Mouse (Mus musculus) fat pad, adult 2 months (tissue): ENCODE data around the gene Olfr667.
"Not testable (repeated sequence)": the region's sequence is repeated elsewhere in the genome, so short reads cannot be mapped to it uniquely, and the experiment has no call there.

Experiments
- DNase-seq: peaks from one replicate; pipeline ENCODE4 v3.0.0-alpha.2; 2011; ENCODE audit warnings: low read depth, low spot score; ENCODE audit errors: extremely low read depth

The Olfr667 gene

GRCm38 (mm10) chr7:104921382-104921781 lies at the start of gene Olfr667:
Gene Olfr667 (minus strand): TSS chr7:104921482.
- no peak for DNase-seq

GRCm38 (mm10) chr7:104962520-104962919 lies 41.2 kb upstream of the Olfr667 start, which contains the start of gene Olfr670:
Gene Olfr670 (minus strand): TSS chr7:104962620.
- no peak for DNase-seq

GRCm38 (mm10) chr7:104950234-104950633 lies 29.0 kb upstream of the Olfr667 start:
- DNase-seq: not testable (repeated sequence)

DNA sequence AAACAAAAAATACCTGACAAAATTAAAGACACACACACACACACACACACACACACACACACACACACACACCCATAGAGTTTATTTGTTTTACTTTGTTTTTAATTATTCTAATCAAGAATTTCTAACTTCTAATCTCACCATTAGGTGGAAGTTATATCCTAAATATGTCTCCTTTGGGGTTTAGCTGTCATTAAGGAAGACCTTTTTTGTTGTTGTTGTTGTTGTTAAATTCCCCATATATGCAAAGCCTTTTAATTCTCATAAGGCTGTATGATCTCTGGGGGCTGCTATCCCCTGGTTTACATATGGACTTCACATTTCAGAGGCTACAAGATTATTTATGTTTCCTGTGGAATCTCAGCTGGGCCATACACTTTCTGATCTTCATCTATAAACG lies 12.7 kb upstream of the Olfr667 start, which contains the start of gene Olfr669:
Gene Olfr669 (plus strand): TSS at position 301 of the 400 bp plus-strand sequence.
- no peak for DNase-seq

- DNase-seq: no peak
Measured at GRCm38 (mm10) chr7:104927957-104928356, 6.7 kb upstream of the Olfr667 start, which contains the start of gene Olfr668. Gene Olfr668 (minus strand): TSS chr7:104928057.

GRCm38 (mm10) chr7:104895852-104896251 lies 25.4 kb downstream of the Olfr667 start, which contains the start of gene Olfr666:
Gene Olfr666 (minus strand): TSS chr7:104895952.
- no peak for DNase-seq

GRCm38 (mm10) chr7:104877731-104878130 lies 43.6 kb downstream of the Olfr667 start, which contains the start of gene Olfr665:
Gene Olfr665 (plus strand): TSS chr7:104878031.
- DNase-seq: no peak
